Mouse (Mus musculus) liver, embryonic 14.5 days (tissue): ENCODE data around the gene Dapl1. TPM values are rescaled to one million over a fixed set of nuclear protein-coding genes. Genes with fewer than 3 reads are reported as not detected.

ENCODE experiments used
- ATAC-seq: fragments of 200-750 bp; cut with Nextera tagmentation; 2 replicates; pipeline ENCODE4 v1.8.0; 2017; ENCODE audit warnings: moderate number of reproducible peaks, mild to moderate bottlenecking, moderate library complexity; ENCODE audit not compliant: insufficient read depth
- DNase-seq, 3 experiments: peaks; one replicate each; pipeline ENCODE4 v3.0.0-alpha.2; 2012 to 2013; ENCODE audit warnings: low read depth in 3 of 3, low spot score in 3 of 3
- H3K27ac ChIP-seq: fragments of 300-500 bp; sonication (generic); 2 replicates; pipeline ENCODE4 v1.5.1; 2014; ENCODE audit warnings: moderate library complexity, mild to moderate bottlenecking, control low read depth, inconsistent platforms
- H3K27me3 ChIP-seq: fragments of 300-500 bp; sonication (generic); 2 replicates; pipeline ENCODE4 v1.6.1; 2014; ENCODE audit warnings: mild to moderate bottlenecking, low read length, moderate library complexity; ENCODE audit not compliant: control insufficient read depth, insufficient read depth
- H3K36me3 ChIP-seq: fragments of 300-500 bp; sonication (generic); replicated peaks from 2 replicates; pipeline ENCODE4 v1.6.1; 2014; ENCODE audit warnings: low read depth; ENCODE audit not compliant: control insufficient read depth, insufficient read depth
- H3K4me1 ChIP-seq, 2 experiments: fragments of 200-500 bp in 1 of 2; fragments of 300-500 bp in 1 of 2; sonication (generic) in 1 of 2; replicated peaks; 2 replicates each; pipeline ENCODE4 v1.6.1; 2012 to 2014; ENCODE audit warnings: antibody characterized with exemption in 1 of 2, inconsistent platforms in 1 of 2, low read length in 1 of 2; ENCODE audit not compliant: control insufficient read depth in 2 of 2, insufficient read depth in 2 of 2
- H3K4me2 ChIP-seq: fragments of 300-500 bp; sonication (generic); 2 replicates; pipeline ENCODE4 v1.6.1; 2014; ENCODE audit warnings: low read depth, mild to moderate bottlenecking, control low read depth, moderate library complexity
- H3K4me3 ChIP-seq, 2 experiments: fragments of 200-500 bp in 1 of 2; fragments of 300-500 bp in 1 of 2; sonication (generic) in 1 of 2; 2 replicates each; pipeline ENCODE4 v1.5.1; 2012 to 2014; ENCODE audit warnings: low read depth in 2 of 2, low read length in 2 of 2, mild to moderate bottlenecking in 2 of 2, control low read depth in 1 of 2, inconsistent platforms in 1 of 2, moderate library complexity in 1 of 2; ENCODE audit not compliant: insufficient read depth in 1 of 2
- H3K9ac ChIP-seq: fragments of 300-500 bp; sonication (generic); replicated peaks from 2 replicates; pipeline ENCODE4 v1.6.1; 2014; ENCODE audit warnings: mild to moderate bottlenecking, control low read depth, moderate library complexity
- H3K9me3 ChIP-seq: fragments of 300-500 bp; sonication (generic); 2 replicates; pipeline ENCODE4 v1.6.1; 2016; ENCODE audit warnings: low read length, mixed read lengths; ENCODE audit not compliant: control insufficient read depth
- CTCF ChIP-seq: IDR thresholded peaks from 2 replicates; pipeline ENCODE4 v1.5.1; 2016; ENCODE audit warnings: antibody characterized with exemption, low read depth, control low read depth
- EP300 ChIP-seq: IDR thresholded peaks from 2 replicates; pipeline ENCODE4 v1.6.1; 2016; ENCODE audit warnings: antibody characterized with exemption, low read depth
- WGBS: fragments of 180-500 bp; shearing (Covaris S2); extraction: QIAGEN DNeasy Blood & Tissue Kit; methylation state at CpG from one replicate; pipeline ENCODE4 v1.1.7; 2014; ENCODE audit not compliant: insufficient replicate concordance; 5-methylcytosine and 5-hydroxymethylcytosine counted together
- polyA plus RNA-seq, 2 experiments: library from polyadenylated mRNA; depleted of rRNA in 1 of 2; stranded (reverse) in 1 of 2; unstranded in 1 of 2; fragments of >200 nt; fragmentation: Nextera tagmentation in 1 of 2; extraction: Ambion mirVana in 1 of 2; gene quantifications; 2 replicates each; pipeline versions ENCODE4 v1.2.1 to v1.2.3; 2012 to 2014

The Dapl1 gene
- polyA plus RNA-seq (2012; rRNA removed), result not detected in 2 replicates
- polyA plus RNA-seq (2014; fragmentation: Nextera tagmentation; extraction: Ambion mirVana), result not detected in 2 replicates

- Histone ChIP-seq H3K9me3 (no peaks in the 10 kb centered on the region), H3K27ac (no peak within 1 kb of the TSS)
- DNase-seq, result no peak
Observed at GRCm38 (mm10) chr2:59484438-59484837, at the start of gene Dapl1. Gene Dapl1 (plus strand): TSS chr2:59484653.

GRCm38 (mm10) chr2:59434820-59435219 is 49.6 kb upstream of the Dapl1 start:
- no peak for ATAC-seq
- Histone ChIP-seq H3K9me3 (no peaks in the 10 kb centered on the region), H3K4me1 (peaks cover 0 to 6% of the 10 kb centered on the region in 2 experiments; a peak in 1 of 4 replicates), H3K36me3 (no peaks in the 10 kb centered on the region), H3K4me3 (no peak overlapping the region), H3K4me2 (no peak overlapping the region), H3K9ac (no peak overlapping the region), H3K27ac (no peak overlapping the region), H3K27me3 (no peaks in the 10 kb centered on the region)
- TF ChIP-seq EP300 (no peak), CTCF (no peak)
- 69% methylated on average over 9 of the region's 9 CpGs for WGBS
- DNase-seq, result no peak

More at GRCm38 (mm10) chr2:59484438-59484837, at the start of gene Dapl1:
- no peak for ATAC-seq
- Histone ChIP-seq H3K4me2 (no peak within 1 kb of the TSS), H3K36me3 (no peaks in the 10 kb centered on the region), H3K27me3 (no peaks in the 10 kb centered on the region), H3K4me3 (no peak within 1 kb of the TSS), H3K9ac (no peak within 1 kb of the TSS), H3K4me1 (no peaks in the 10 kb centered on the region)
- TF ChIP-seq EP300, result no peak
- no peak for TF ChIP-seq CTCF
- 67% methylated on average over 9 of the region's 9 CpGs for WGBS

- Histone ChIP-seq H3K9me3 (no peaks in the 10 kb centered on the region), H3K27ac (no peak overlapping the region), H3K9ac (no peak overlapping the region), H3K4me3 (no peak overlapping the region), H3K4me1 (peaks cover 0 to 6% of the 10 kb centered on the region in 2 experiments; a peak in 1 of 4 replicates), H3K4me2 (peak overlapping the region; percentile 28; the same call in 1 of the 2 replicates), H3K27me3 (no peaks in the 10 kb centered on the region), H3K36me3 (no peaks in the 10 kb centered on the region)
- no peak for ATAC-seq
- no peak for DNase-seq
- no peak for TF ChIP-seq CTCF
- TF ChIP-seq EP300, result no peak
- WGBS, result 55% methylated on average over 12 of the region's 12 CpGs
Observed at GRCm38 (mm10) chr2:59437684-59438393, 46.6 kb upstream of the Dapl1 start.

GRCm38 (mm10) chr2:59438479-59438935 is 45.9 kb upstream of the Dapl1 start:
- H3K9me3 ChIP-seq, result no peaks in the 10 kb centered on the region
- H3K4me2 ChIP-seq, result peak overlapping the region; percentile 28; the same call in 1 of the 2 replicates
- H3K36me3 ChIP-seq, result no peaks in the 10 kb centered on the region
- peaks cover 0 to 6% of the 10 kb centered on the region in 2 experiments; a peak in 1 of 4 replicates for H3K4me1 ChIP-seq
- 7% methylated on average over 10 of the region's 10 CpGs for WGBS
- DNase-seq (peak; percentile 20 to 32 (median 32)), ATAC-seq (no peak)
- H3K27me3 ChIP-seq, result no peaks in the 10 kb centered on the region
- no peak overlapping the region for H3K4me3 ChIP-seq
- H3K9ac ChIP-seq, result no peak overlapping the region
- TF ChIP-seq EP300 (no peak), CTCF (peak; percentile 70)
- H3K27ac ChIP-seq, result no peak overlapping the region

GRCm38 (mm10) chr2:59439824-59440223 is 44.6 kb upstream of the Dapl1 start:
- Histone ChIP-seq H3K9ac (no peak overlapping the region), H3K4me2 (no peak overlapping the region), H3K27me3 (no peaks in the 10 kb centered on the region), H3K9me3 (no peaks in the 10 kb centered on the region), H3K4me1 (peaks cover 0 to 6% of the 10 kb centered on the region in 2 experiments; a peak in 1 of 4 replicates), H3K36me3 (no peaks in the 10 kb centered on the region), H3K4me3 (no peak overlapping the region), H3K27ac (no peak overlapping the region)
- 69% methylated on average over 9 of the region's 9 CpGs for WGBS
- no peak for DNase-seq
- TF ChIP-seq CTCF (no peak), EP300 (no peak)
- no peak for ATAC-seq
